Mouse (Mus musculus) embryonic fibroblast, embryonic 13.5 days (primary cell): ENCODE data around the gene Kctd19.

Experiments used
- CTCF ChIP-seq: IDR thresholded peaks from 2 replicates; pipeline ENCODE4 v1.5.1; 2011; ENCODE audit warnings: mild to moderate bottlenecking, control low read depth, low read length, moderate library complexity, borderline replicate concordance; ENCODE audit not compliant: insufficient read depth
- POLR2A ChIP-seq: IDR thresholded peaks from 2 replicates; pipeline ENCODE4 v1.6.1; 2011; ENCODE audit warnings: low read depth, mild to moderate bottlenecking, control low read depth, low read length, moderate library complexity

GRCm38 (mm10) chr8:105389096-105389495 lies 24.2 kb downstream of the Kctd19 start:
- TF ChIP-seq CTCF = no peak
- no peak for TF ChIP-seq POLR2A
